ENCODE assay signal across 9 mouse cellular contexts in genomic region chr17:29552162-29552732, GRCm38 (mm10). TPM values are rescaled to one million over a fixed set of nuclear protein-coding genes. Genes with fewer than 3 reads are reported as not detected.
DNase-seq lines count a peak whose midpoint lies in the region; ATAC-seq and TF ChIP-seq lines count a peak whose summit lies in the region.
"Had no signal": no experiment of that assay in that cellular context is flagged by ENCODE, and none has a peak within 500 bp of the region (broad histone marks: within the 10 kb centered on the region; RNA-seq: fewer than 3 reads in every experiment).

Tmem217 (minus strand) TSS chr17:29552385.

- H3K9ac ChIP-seq in heart, embryonic 16.5 days (ENCODE audit: low read length), result no peak within 1 kb of the TSS
- no peak within 1 kb of the TSS for H3K9ac ChIP-seq in midbrain, embryonic 12.5 days (replicated peaks)

- H3K4me2 ChIP-seq in heart, embryonic 16.5 days (ENCODE audit: low read depth, low read length), result peak within 1 kb of the TSS; percentile 96
- H3K4me2 ChIP-seq in midbrain, embryonic 12.5 days (replicated peaks), result no peak within 1 kb of the TSS; the same call in 1 of the 2 replicates

- no peaks in the 10 kb centered on the region for H3K36me3 ChIP-seq in heart, embryonic 16.5 days (ENCODE audit: control insufficient read depth, insufficient read depth)
- H3K36me3 ChIP-seq in midbrain, embryonic 12.5 days, result no peaks in the 10 kb centered on the region; the same call in 1 of the 2 replicates

- no peaks in the 10 kb centered on the region for H3K27me3 ChIP-seq in heart, embryonic 16.5 days (ENCODE audit: control insufficient read depth, insufficient read depth, low read length)
- H3K27me3 ChIP-seq in midbrain, embryonic 12.5 days, result peaks cover 6% of the 10 kb centered on the region; the same call in 1 of the 2 replicates

- no peak for TF ChIP-seq CTCF in layer of hippocampus, adult 2 months (conservative IDR thresholded peaks at IDR 0.05)
- TF ChIP-seq CTCF in left cerebral cortex, adult 2 months (IDR thresholded peaks at IDR 0.05), result no peak

- WGBS in heart, embryonic 16.5 days, result 84% methylated on average over 5 of the region's 5 CpGs
- 89% methylated on average over 5 of the region's 5 CpGs for WGBS in midbrain, embryonic 12.5 days

- ATAC-seq in heart, embryonic 16.5 days (replicated peaks; ENCODE audit: extremely low read depth, insufficient read depth, low FRiP score), result no peak
- ATAC-seq in midbrain, embryonic 12.5 days (ENCODE audit: low FRiP score, low read depth), result no peak

- H3K4me1 ChIP-seq in heart, embryonic 16.5 days (ENCODE audit: control insufficient read depth, insufficient read depth, low read length), result peaks cover 27% of the 10 kb centered on the region
- H3K4me1 ChIP-seq in midbrain, embryonic 12.5 days, result peaks cover 16% of the 10 kb centered on the region

- intact Hi-C loops in heart, postnatal 14 days (cut with DNase I), result no loop called here
- intact Hi-C loops in left cerebral cortex, adult 2 months (cut with DNase I), result no loop called here
- intact Hi-C loops in left cerebral cortex, postnatal 36 days (cut with DNase I), result no loop called here

- peak within 1 kb of the TSS; percentile 9; the same call in 1 of the 2 replicates for H3K4me3 ChIP-seq in heart, embryonic 16.5 days (ENCODE audit: low read length)
- 0 out of 2 replicates have a peak within 1 kb of the TSS, but pooled peaks have one; percentile 88 for H3K4me3 ChIP-seq in midbrain, embryonic 12.5 days
- H3K4me3 ChIP-seq in layer of hippocampus, adult 2 months, result no peak within 1 kb of the TSS; the same call in 1 of the 2 replicates
- H3K4me3 ChIP-seq in left cerebral cortex, adult 2 months, result no peak within 1 kb of the TSS

- no peak for DNase-seq in heart, postnatal 14 days
- peak; percentile 37 for DNase-seq in thymus, postnatal 0 days (ENCODE audit: low spot score)
- DNase-seq in thymus, postnatal 10 days (ENCODE audit: low spot score in 2 of 2), result no peak
- DNase-seq in layer of hippocampus, adult 2 months (ENCODE audit: low spot score in 2 of 2), result no peak
- no peak for DNase-seq in left cerebral cortex, adult 2 months (ENCODE audit: extremely low spot score in 1 of 2, low spot score in 2 of 2)
- no peak for DNase-seq in left cerebral cortex, postnatal 36 days (ENCODE audit: low spot score in 2 of 2)
- DNase-seq: gastrocnemius, postnatal 36 days had no signal

- H3K27ac ChIP-seq in heart, embryonic 16.5 days (ENCODE audit: low read length), result peak within 1 kb of the TSS; percentile 17
- H3K27ac ChIP-seq in midbrain, embryonic 12.5 days (replicated peaks), result no peak within 1 kb of the TSS
- H3K27ac ChIP-seq in layer of hippocampus, adult 2 months, result no peak within 1 kb of the TSS
- no peak within 1 kb of the TSS for H3K27ac ChIP-seq in left cerebral cortex, adult 2 months

- H3K9me3 ChIP-seq in heart, embryonic 16.5 days (replicated peaks; ENCODE audit: control insufficient read depth, low read length), result no peaks in the 10 kb centered on the region
- H3K9me3 ChIP-seq in midbrain, embryonic 12.5 days, result no peaks in the 10 kb centered on the region

RNA-seq across cellular contexts. Expression of gene Tmem217, which starts in this region (rescaled TPM):
- 0.85 and 1.3 TPM in 2 replicates for polyA plus RNA-seq in heart, embryonic 16.5 days (2015; fragmentation: Nextera tagmentation; extraction: Ambion mirVana)
- total RNA-seq in heart, postnatal 14 days (2021), result not detected
- polyA plus RNA-seq in thymus, postnatal 0 days (2015; fragmentation: Nextera tagmentation; extraction: Ambion mirVana), result 0.62 and 1.2 TPM in 2 replicates
- 2.0 and 2.1 TPM in 2 replicates for polyA plus RNA-seq in midbrain, embryonic 12.5 days (2016; fragmentation: Nextera tagmentation; extraction: Ambion mirVana)
- total RNA-seq in layer of hippocampus, adult 2 months (2021), result not detected
- not detected for total RNA-seq in left cerebral cortex, adult 2 months (2021)
- not detected for total RNA-seq in left cerebral cortex, postnatal 36 days (2021)
- total RNA-seq: gastrocnemius, postnatal 36 days had no signal

Comparison
In these comparisons a context has a peak if more than half of its experiments do, and no peak if none do; other contexts are left out.
1. H3K4me3 ChIP-seq: peak in heart, embryonic 16.5 days (single experiment) and midbrain, embryonic 12.5 days (single experiment); none in layer of hippocampus, adult 2 months (single experiment) and left cerebral cortex, adult 2 months (single experiment).